Mouse (Mus musculus) midbrain, embryonic 12.5 days (tissue): ENCODE measurements around the gene Olfr960. TPM values are rescaled to one million over a fixed set of nuclear protein-coding genes. Genes with fewer than 3 reads are reported as not detected.

Source experiments
- ATAC-seq: fragments of 200-750 bp; cut with Nextera tagmentation; 2 replicates; pipeline ENCODE4 v1.8.0; 2017; ENCODE audit warnings: low read depth, moderate TSS enrichment, moderate library complexity; ENCODE audit not compliant: low FRiP score
- H3K27ac ChIP-seq: fragments of 300-500 bp; sonication (generic); replicated peaks from 2 replicates; pipeline ENCODE4 v1.5.1; 2016; ENCODE audit warnings: mild to moderate bottlenecking
- H3K27me3 ChIP-seq: fragments of 300-500 bp; sonication (generic); 2 replicates; pipeline ENCODE4 v1.6.1; 2016; ENCODE audit warnings: mild to moderate bottlenecking
- H3K36me3 ChIP-seq: fragments of 300-500 bp; sonication (generic); 2 replicates; pipeline ENCODE4 v1.6.1; 2016
- H3K4me1 ChIP-seq: fragments of 300-500 bp; sonication (generic); 2 replicates; pipeline ENCODE4 v1.6.1; 2016
- H3K4me2 ChIP-seq: fragments of 300-500 bp; sonication (generic); replicated peaks from 2 replicates; pipeline ENCODE4 v1.6.1; 2016; ENCODE audit warnings: mild to moderate bottlenecking, moderate library complexity
- H3K4me3 ChIP-seq: fragments of 300-500 bp; sonication (generic); 2 replicates; pipeline ENCODE4 v1.5.1; 2016; ENCODE audit warnings: mild to moderate bottlenecking
- H3K9ac ChIP-seq: fragments of 300-500 bp; sonication (generic); replicated peaks from 2 replicates; pipeline ENCODE4 v1.6.1; 2016; ENCODE audit warnings: mild to moderate bottlenecking, moderate library complexity
- H3K9me3 ChIP-seq: fragments of 300-500 bp; sonication (generic); 2 replicates; pipeline ENCODE4 v1.6.1; 2016; ENCODE audit warnings: mild to moderate bottlenecking
- WGBS: fragments of 180-500 bp; shearing (Covaris S2); methylation state at CpG from one replicate; pipeline ENCODE4 v1.1.7; 2016; 5-methylcytosine and 5-hydroxymethylcytosine counted together
- polyA plus RNA-seq: library from polyadenylated mRNA; unstranded; fragments of >200 nt; fragmentation: Nextera tagmentation; extraction: Ambion mirVana; gene quantifications from 2 replicates; pipeline ENCODE4 v1.2.1, GENCODE M21; 2016

Olfr960 gene
- polyA plus RNA-seq, 1 experiment from 2014 or later: not detected

GRCm38 (mm10) chr9:39633913-39634594 lies 12.9 kb downstream of the Olfr960 start:
- no peaks in the 10 kb centered on the region for H3K4me1 ChIP-seq
- H3K9ac ChIP-seq: no peak overlapping the region
- ATAC-seq: 0 out of 2 replicates have a peak, but pooled peaks have one; percentile 47
- no peak overlapping the region for H3K4me3 ChIP-seq
- H3K4me2 ChIP-seq: no peak overlapping the region
- H3K27me3 ChIP-seq: no peaks in the 10 kb centered on the region
- no peaks in the 10 kb centered on the region for H3K9me3 ChIP-seq
- WGBS: 40% methylated on average over 4 of the region's 4 CpGs
- no peaks in the 10 kb centered on the region for H3K36me3 ChIP-seq
- no peak overlapping the region for H3K27ac ChIP-seq

DNA sequence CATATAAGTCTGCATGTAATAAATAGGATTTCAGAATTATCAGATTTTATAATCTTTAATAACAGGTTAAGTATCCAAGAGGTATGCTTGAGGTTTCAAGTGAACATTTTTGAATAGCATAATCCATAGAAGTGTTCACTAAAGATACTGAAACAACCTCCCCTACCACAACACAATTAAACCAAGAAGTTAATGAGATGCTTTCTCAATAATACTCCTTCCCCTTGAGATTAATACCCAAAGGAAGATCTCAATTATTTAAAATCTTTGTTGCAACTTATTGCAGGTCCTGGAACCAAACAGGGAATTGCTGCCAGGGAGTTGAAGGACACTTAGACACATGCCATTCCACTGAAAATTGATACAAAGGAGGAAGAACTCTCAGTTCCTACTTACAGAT lies 23.6 kb downstream of the Olfr960 start, which contains the start of gene Olfr961:
Gene Olfr961, plus strand, starts transcription at position 301 of the 400 bp plus-strand sequence.
- Histone ChIP-seq H3K27ac (no peak within 1 kb of the TSS), H3K4me1 (no peaks in the 10 kb centered on the region), H3K4me3 (no peak within 1 kb of the TSS), H3K36me3 (no peaks in the 10 kb centered on the region), H3K4me2 (no peak within 1 kb of the TSS), H3K9ac (no peak within 1 kb of the TSS), H3K9me3 (no peaks in the 10 kb centered on the region), H3K27me3 (no peaks in the 10 kb centered on the region)
- no peak for ATAC-seq

- Histone ChIP-seq H3K9ac (no peak overlapping the region), H3K4me2 (no peak overlapping the region), H3K9me3 (no peaks in the 10 kb centered on the region), H3K4me1 (no peaks in the 10 kb centered on the region), H3K27me3 (no peaks in the 10 kb centered on the region), H3K36me3 (no peaks in the 10 kb centered on the region), H3K4me3 (no peak overlapping the region), H3K27ac (no peak overlapping the region)
- ATAC-seq: no peak
- WGBS: 85% methylated on average over 4 of the region's 4 CpGs
These were observed 26.2 kb downstream of the Olfr960 start for GRCm38 (mm10) chr9:39647382-39647781.

DNA sequence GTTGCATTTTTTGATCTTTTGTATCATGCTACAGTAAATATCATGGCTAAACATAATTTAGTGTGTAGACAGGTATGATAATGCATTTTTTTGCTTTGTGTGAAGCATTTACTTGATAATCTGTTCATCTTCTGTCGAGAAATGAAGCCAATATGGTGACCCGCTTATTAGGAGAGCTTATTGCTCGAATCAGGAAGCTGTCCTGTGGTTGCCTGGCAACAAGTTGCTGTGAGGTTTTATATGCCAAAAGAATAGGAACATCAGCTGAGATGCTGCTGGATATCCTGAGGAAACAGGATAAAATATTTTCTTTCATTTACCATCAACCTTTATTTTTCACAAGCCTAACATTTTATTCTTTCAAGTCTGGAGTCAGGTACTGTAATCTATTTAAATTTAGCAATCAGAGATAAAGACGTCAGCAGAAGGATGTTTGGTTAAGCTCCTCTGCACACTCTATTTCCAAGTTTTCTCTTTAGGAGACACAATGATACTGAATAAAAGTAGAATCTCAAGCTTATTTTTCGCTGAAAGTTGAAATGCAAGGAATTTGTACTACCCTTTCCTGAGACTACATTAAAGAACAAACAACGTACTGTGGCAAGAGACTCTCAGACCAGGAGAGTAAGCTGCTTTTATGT lies 33.7 kb downstream of the Olfr960 start:
- Histone ChIP-seq H3K4me3 (no peak overlapping the region), H3K9me3 (no peaks in the 10 kb centered on the region), H3K9ac (no peak overlapping the region), H3K27me3 (no peaks in the 10 kb centered on the region), H3K4me1 (no peaks in the 10 kb centered on the region), H3K4me2 (no peak overlapping the region), H3K27ac (no peak overlapping the region), H3K36me3 (no peaks in the 10 kb centered on the region)
- 66% methylated on average over 6 of the region's 6 CpGs for WGBS
- no peak for ATAC-seq

DNA sequence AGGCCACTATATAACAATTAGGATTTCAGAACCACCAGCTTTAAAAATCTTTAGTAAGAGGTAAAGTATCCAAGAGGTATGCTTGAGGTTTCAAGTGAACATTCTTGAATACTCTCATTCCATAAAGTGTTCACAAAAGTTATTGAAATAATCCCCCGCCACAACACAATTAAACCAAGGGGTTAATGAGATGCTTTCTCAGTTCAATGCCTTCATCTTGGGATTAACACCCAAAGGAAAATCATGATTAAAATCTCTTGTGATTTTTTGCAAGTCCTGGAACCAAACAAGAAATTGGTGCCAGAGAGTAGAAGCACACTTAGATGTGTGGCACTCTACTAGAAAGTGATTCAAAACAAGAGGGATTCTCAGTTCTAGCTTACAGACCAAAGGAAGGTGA lies 45.7 kb downstream of the Olfr960 start, which contains the start of gene Olfr963:
Gene Olfr963, plus strand, starts transcription at position 301 of the 400 bp plus-strand sequence.
- H3K4me1 ChIP-seq: no peaks in the 10 kb centered on the region
- H3K9me3 ChIP-seq: no peaks in the 10 kb centered on the region
- 88% methylated on average over 1 of the region's 1 CpGs for WGBS

DNA sequence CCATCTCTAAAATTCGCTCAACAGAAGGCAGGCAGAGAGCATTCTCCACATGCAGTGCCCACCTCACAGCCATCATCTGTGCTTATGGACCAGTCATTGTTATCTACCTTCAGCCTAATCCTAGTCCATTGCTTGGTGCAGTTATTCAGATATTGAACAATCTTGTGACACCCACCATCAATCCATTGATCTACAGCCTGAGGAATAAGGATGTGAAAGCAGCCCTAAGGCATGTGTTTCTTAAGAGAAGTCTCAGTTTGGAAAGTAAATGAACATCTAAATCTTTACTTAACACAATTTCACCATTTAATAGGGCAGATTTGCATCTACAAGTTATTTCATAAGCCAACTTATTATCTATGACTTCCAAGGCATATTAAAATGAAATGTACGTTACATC lies 48.5 kb downstream of the Olfr960 start:
- ATAC-seq: no peak
- no peaks in the 10 kb centered on the region for H3K27me3 ChIP-seq
- 84% methylated on average over 2 of the region's 2 CpGs for WGBS

More for the DNA sequence above, 45.7 kb downstream of the Olfr960 start, which contains the start of gene Olfr963:
- no peak for ATAC-seq
- no peak within 1 kb of the TSS for H3K9ac ChIP-seq
- H3K4me2 ChIP-seq: no peak within 1 kb of the TSS
- no peaks in the 10 kb centered on the region for H3K36me3 ChIP-seq
- no peak within 1 kb of the TSS for H3K27ac ChIP-seq
- no peak within 1 kb of the TSS for H3K4me3 ChIP-seq
- H3K27me3 ChIP-seq: no peaks in the 10 kb centered on the region

More for the DNA sequence above, 48.5 kb downstream of the Olfr960 start:
- no peaks in the 10 kb centered on the region for H3K36me3 ChIP-seq
- no peak overlapping the region for H3K27ac ChIP-seq
- H3K9me3 ChIP-seq: no peaks in the 10 kb centered on the region
- H3K4me3 ChIP-seq: no peak overlapping the region
- no peak overlapping the region for H3K9ac ChIP-seq
- H3K4me2 ChIP-seq: no peak overlapping the region
- no peaks in the 10 kb centered on the region for H3K4me1 ChIP-seq

Other genes starting within 250 kb of the Olfr960 start
- gene Olfr951, start 234.0 kb upstream of the Olfr960 start, polyA plus RNA-seq: not detected in 2 replicates
- not detected in 2 replicates for gene Olfr952, start 194.2 kb upstream of the Olfr960 start, polyA plus RNA-seq
- not detected in 2 replicates for gene Olfr954, start 164.7 kb upstream of the Olfr960 start, polyA plus RNA-seq
- gene Olfr955, start 149.4 kb upstream of the Olfr960 start, polyA plus RNA-seq: not detected in 2 replicates
- not detected in 2 replicates for gene Olfr44, start 127.4 kb upstream of the Olfr960 start, polyA plus RNA-seq
- gene Olfr957, start 105.6 kb upstream of the Olfr960 start, polyA plus RNA-seq: not detected in 2 replicates
- not detected in 2 replicates for gene Olfr958, start 67.3 kb upstream of the Olfr960 start, polyA plus RNA-seq
- gene Olfr959, start 45.8 kb upstream of the Olfr960 start, polyA plus RNA-seq: not detected in 2 replicates
- gene AW551984, start 17.0 kb upstream of the Olfr960 start, polyA plus RNA-seq: 23.2 and 23.6 TPM in 2 replicates
- gene Olfr148, start 10.7 kb upstream of the Olfr960 start, polyA plus RNA-seq: not detected in 2 replicates
- not detected in 2 replicates for gene Olfr961, start 23.7 kb downstream of the Olfr960 start, polyA plus RNA-seq
- not detected in 2 replicates for gene Olfr963, start 45.8 kb downstream of the Olfr960 start, polyA plus RNA-seq
- 0.11 TPM in 1 of 2 replicates, not detected in the other for gene Olfr149, start 85.7 kb downstream of the Olfr960 start, polyA plus RNA-seq
- not detected in 2 replicates for gene Olfr965, start 90.0 kb downstream of the Olfr960 start, polyA plus RNA-seq
- not detected in 2 replicates for gene Olfr150, start 109.6 kb downstream of the Olfr960 start, polyA plus RNA-seq
- gene Olfr967, start 124.9 kb downstream of the Olfr960 start, polyA plus RNA-seq: not detected in 2 replicates
- not detected in 2 replicates for gene Olfr968, start 161.9 kb downstream of the Olfr960 start, polyA plus RNA-seq
- not detected in 2 replicates for gene Olfr969, start 169.6 kb downstream of the Olfr960 start, polyA plus RNA-seq
- not detected in 2 replicates for gene Olfr970, start 187.5 kb downstream of the Olfr960 start, polyA plus RNA-seq
- not detected in 2 replicates for gene Olfr971, start 215.5 kb downstream of the Olfr960 start, polyA plus RNA-seq
- not detected in 2 replicates for gene Olfr972, start 245.0 kb downstream of the Olfr960 start, polyA plus RNA-seq